Mouse (Mus musculus) heart, embryonic 16.5 days (tissue): ENCODE measurements at regions not wholly inside any gene's neighbourhood (a gene's known extent, or its start where the extent isn't known, plus 50 kb on each side); places are given as distances from the start of the nearest gene placed in this dataset.

Experiments
- ATAC-seq: fragments of 200-750 bp; cut with Nextera tagmentation; replicated peaks from 2 replicates; pipeline ENCODE4 v1.8.0; 2017; ENCODE audit warnings: moderate number of reproducible peaks; ENCODE audit not compliant: insufficient read depth, low FRiP score; ENCODE audit errors: extremely low read depth
- H3K27ac ChIP-seq: fragments of 300-500 bp; sonication (generic); 2 replicates; pipeline ENCODE4 v1.5.1; 2014; ENCODE audit warnings: mild to moderate bottlenecking, low read length, control low read depth, moderate library complexity
- H3K27me3 ChIP-seq: fragments of 300-500 bp; sonication (generic); 2 replicates; pipeline ENCODE4 v1.6.1; 2014; ENCODE audit warnings: low read length, mixed read lengths; ENCODE audit not compliant: control insufficient read depth, insufficient read depth
- H3K36me3 ChIP-seq: fragments of 300-500 bp; sonication (generic); 2 replicates; pipeline ENCODE4 v1.6.1; 2014; ENCODE audit not compliant: control insufficient read depth, insufficient read depth
- H3K4me1 ChIP-seq: fragments of 300-500 bp; sonication (generic); 2 replicates; pipeline ENCODE4 v1.6.1; 2014; ENCODE audit warnings: low read length, mixed read lengths; ENCODE audit not compliant: control insufficient read depth, insufficient read depth
- H3K4me2 ChIP-seq: fragments of 300-500 bp; sonication (generic); 2 replicates; pipeline ENCODE4 v1.6.1; 2014; ENCODE audit warnings: low read depth, mild to moderate bottlenecking, control low read depth, low read length
- H3K4me3 ChIP-seq: fragments of 300-500 bp; sonication (generic); 2 replicates; pipeline ENCODE4 v1.5.1; 2014; ENCODE audit warnings: mild to moderate bottlenecking, control low read depth, low read length
- H3K9ac ChIP-seq: fragments of 300-500 bp; sonication (generic); 2 replicates; pipeline ENCODE4 v1.6.1; 2014; ENCODE audit warnings: low read length, control low read depth
- H3K9me3 ChIP-seq: fragments of 300-500 bp; sonication (generic); replicated peaks from 2 replicates; pipeline ENCODE4 v1.6.1; 2016; ENCODE audit warnings: low read length; ENCODE audit not compliant: control insufficient read depth
- WGBS: fragments of 180-500 bp; shearing (Covaris S2); extraction: QIAGEN DNeasy Blood & Tissue Kit; methylation state at CpG from one replicate; pipeline ENCODE4 v1.1.7; 2014; 5-methylcytosine and 5-hydroxymethylcytosine counted together

GRCm38 (mm10) chr1:190583272-190583671, 328.3 kb downstream of the Rps6kc1 start:
- no peak overlapping the region for H3K4me2 ChIP-seq
- no peaks in the 10 kb centered on the region for H3K4me1 ChIP-seq
- ATAC-seq, result no peak
- 73% methylated on average over 6 of the region's 6 CpGs for WGBS
- H3K9ac ChIP-seq, result no peak overlapping the region
- H3K9me3 ChIP-seq, result no peaks in the 10 kb centered on the region
- no peak overlapping the region for H3K4me3 ChIP-seq
- H3K27me3 ChIP-seq, result no peaks in the 10 kb centered on the region
- H3K27ac ChIP-seq, result no peak overlapping the region
- no peaks in the 10 kb centered on the region for H3K36me3 ChIP-seq

GRCm38 (mm10) chr1:190580653-190581052, 330.9 kb downstream of the Rps6kc1 start:
- H3K4me1 ChIP-seq, result no peaks in the 10 kb centered on the region

GRCm38 (mm10) chr1:190570981-190571380, 340.6 kb downstream of the Rps6kc1 start:
- Histone ChIP-seq H3K4me3 (no peak overlapping the region), H3K27ac (no peak overlapping the region)
- WGBS, result 53% methylated on average over 4 of the region's 4 CpGs

More at GRCm38 (mm10) chr1:190580653-190581052, 330.9 kb downstream of the Rps6kc1 start:
- no peak overlapping the region for H3K4me3 ChIP-seq
- no peaks in the 10 kb centered on the region for H3K36me3 ChIP-seq
- H3K27me3 ChIP-seq, result no peaks in the 10 kb centered on the region
- no peak overlapping the region for H3K4me2 ChIP-seq
- no peak for ATAC-seq
- H3K9ac ChIP-seq, result no peak overlapping the region
- H3K9me3 ChIP-seq, result no peaks in the 10 kb centered on the region
- no peak overlapping the region for H3K27ac ChIP-seq
- WGBS, result 84% methylated on average over 1 of the region's 1 CpGs

GRCm38 (mm10) chr1:190570563-190570962, 341.0 kb downstream of the Rps6kc1 start:
- Histone ChIP-seq H3K4me1 (no peaks in the 10 kb centered on the region), H3K9me3 (no peaks in the 10 kb centered on the region), H3K9ac (no peak overlapping the region), H3K4me2 (no peak overlapping the region), H3K27ac (no peak overlapping the region), H3K4me3 (no peak overlapping the region), H3K36me3 (no peaks in the 10 kb centered on the region), H3K27me3 (no peaks in the 10 kb centered on the region)
- WGBS, result 77% methylated on average over 10 of the region's 10 CpGs
- ATAC-seq, result no peak

More at GRCm38 (mm10) chr1:190570981-190571380, 340.6 kb downstream of the Rps6kc1 start:
- Histone ChIP-seq H3K9me3 (no peaks in the 10 kb centered on the region), H3K36me3 (no peaks in the 10 kb centered on the region), H3K4me1 (no peaks in the 10 kb centered on the region), H3K27me3 (no peaks in the 10 kb centered on the region), H3K9ac (no peak overlapping the region), H3K4me2 (no peak overlapping the region)
- no peak for ATAC-seq

GRCm38 (mm10) chr1:190566744-190567143, 344.8 kb downstream of the Rps6kc1 start:
- H3K27ac ChIP-seq, result no peak overlapping the region
- H3K9me3 ChIP-seq, result no peaks in the 10 kb centered on the region
- no peaks in the 10 kb centered on the region for H3K36me3 ChIP-seq
- ATAC-seq, result no peak
- no peaks in the 10 kb centered on the region for H3K27me3 ChIP-seq
- H3K9ac ChIP-seq, result no peak overlapping the region
- H3K4me1 ChIP-seq, result no peaks in the 10 kb centered on the region
- no peak overlapping the region for H3K4me2 ChIP-seq
- no peak overlapping the region for H3K4me3 ChIP-seq
- WGBS, result 89% methylated on average over 7 of the region's 7 CpGs

- Histone ChIP-seq H3K36me3 (no peaks in the 10 kb centered on the region), H3K27me3 (no peaks in the 10 kb centered on the region), H3K27ac (no peak overlapping the region), H3K9ac (no peak overlapping the region), H3K4me1 (no peaks in the 10 kb centered on the region), H3K4me2 (no peak overlapping the region; the same call in 1 of the 2 replicates), H3K4me3 (no peak overlapping the region), H3K9me3 (no peaks in the 10 kb centered on the region)
- ATAC-seq, result no peak
- WGBS, result 31% methylated on average over 13 of the region's 13 CpGs
Measured at GRCm38 (mm10) chr1:190562865-190563457, 348.6 kb downstream of the Rps6kc1 start.

GRCm38 (mm10) chr1:190560086-190560485, 351.5 kb downstream of the Rps6kc1 start:
- no peaks in the 10 kb centered on the region for H3K9me3 ChIP-seq
- no peak overlapping the region for H3K4me3 ChIP-seq
- H3K9ac ChIP-seq, result no peak overlapping the region
- WGBS, result 65% methylated on average over 9 of the region's 9 CpGs
- no peaks in the 10 kb centered on the region for H3K27me3 ChIP-seq
- ATAC-seq, result no peak
- H3K36me3 ChIP-seq, result no peaks in the 10 kb centered on the region
- no peak overlapping the region for H3K27ac ChIP-seq
- H3K4me1 ChIP-seq, result no peaks in the 10 kb centered on the region
- H3K4me2 ChIP-seq, result no peak overlapping the region

GRCm38 (mm10) chr1:190541892-190542291, 369.7 kb downstream of the Rps6kc1 start:
- Histone ChIP-seq H3K27ac (no peak overlapping the region), H3K9ac (no peak overlapping the region), H3K27me3 (no peaks in the 10 kb centered on the region), H3K36me3 (no peaks in the 10 kb centered on the region), H3K4me2 (no peak overlapping the region), H3K4me3 (no peak overlapping the region), H3K9me3 (peaks cover 2% of the 10 kb centered on the region; the same call in 1 of the 2 replicates), H3K4me1 (no peaks in the 10 kb centered on the region)
- no peak for ATAC-seq
- 49% methylated on average over 2 of the region's 2 CpGs for WGBS

- 21% methylated on average over 10 of the region's 10 CpGs for WGBS
- H3K4me3 ChIP-seq, result no peak overlapping the region
- no peak overlapping the region for H3K4me2 ChIP-seq
- H3K9ac ChIP-seq, result no peak overlapping the region
- no peak overlapping the region for H3K27ac ChIP-seq
- peaks cover 10% of the 10 kb centered on the region for H3K4me1 ChIP-seq
- no peaks in the 10 kb centered on the region for H3K36me3 ChIP-seq
- 0 out of 2 replicates have a peak, but pooled peaks have one; percentile 25 for ATAC-seq
- no peaks in the 10 kb centered on the region for H3K27me3 ChIP-seq
- H3K9me3 ChIP-seq, result no peaks in the 10 kb centered on the region
Measured at GRCm38 (mm10) chr1:190532879-190533676, 362.6 kb upstream of the Prox1 start.
